Mouse (Mus musculus) stomach, postnatal 0 days (tissue): ENCODE measurements at regions not wholly inside any gene's neighbourhood (a gene's known extent, or its start where the extent isn't known, plus 50 kb on each side); places are given as distances from the start of the nearest gene placed in this dataset.

Source experiments
- ATAC-seq: fragments of 200-750 bp; cut with Nextera tagmentation; 2 replicates; pipeline ENCODE4 v1.8.0; 2017; ENCODE audit not compliant: low FRiP score, low TSS enrichment
- DNase-seq: peaks from one replicate; pipeline ENCODE4 v3.0.0-alpha.2; 2016; ENCODE audit warnings: low spot score
- H3K27ac ChIP-seq: fragments of 300-500 bp; sonication (generic); replicated peaks from 2 replicates; pipeline ENCODE4 v1.5.1; 2014; ENCODE audit warnings: mild to moderate bottlenecking, control low read depth
- H3K27me3 ChIP-seq: fragments of 300-500 bp; sonication (generic); 2 replicates; pipeline ENCODE4 v1.6.1; 2014; ENCODE audit warnings: low read length; ENCODE audit not compliant: control insufficient read depth, insufficient read depth
- H3K36me3 ChIP-seq: fragments of 300-500 bp; sonication (generic); 2 replicates; pipeline ENCODE4 v1.6.1; 2014; ENCODE audit warnings: low read length, mixed read lengths; ENCODE audit not compliant: control insufficient read depth, insufficient read depth
- H3K4me1 ChIP-seq: fragments of 300-500 bp; sonication (generic); replicated peaks from 2 replicates; pipeline ENCODE4 v1.6.1; 2014; ENCODE audit warnings: antibody characterized with exemption; ENCODE audit not compliant: control insufficient read depth, insufficient read depth
- H3K4me2 ChIP-seq: fragments of 300-500 bp; sonication (generic); replicated peaks from 2 replicates; pipeline ENCODE4 v1.6.1; 2014; ENCODE audit warnings: low read depth, mild to moderate bottlenecking, control low read depth, moderate library complexity
- H3K4me3 ChIP-seq: fragments of 300-500 bp; sonication (generic); 2 replicates; pipeline ENCODE4 v1.5.1; 2014; ENCODE audit warnings: low read depth, low read length, control low read depth
- H3K9ac ChIP-seq: fragments of 300-500 bp; sonication (generic); 2 replicates; pipeline ENCODE4 v1.6.1; 2014; ENCODE audit warnings: mild to moderate bottlenecking, low read length, control low read depth, mixed read lengths
- H3K9me3 ChIP-seq: fragments of 300-500 bp; sonication (generic); 2 replicates; pipeline ENCODE4 v1.6.1; 2016; ENCODE audit warnings: low read length; ENCODE audit not compliant: control insufficient read depth
- CTCF ChIP-seq: IDR thresholded peaks from 2 replicates; pipeline ENCODE4 v1.5.1; 2016; ENCODE audit warnings: antibody characterized with exemption, low read depth, mild to moderate bottlenecking, moderate library complexity
- EP300 ChIP-seq: optimal IDR thresholded peaks from 2 replicates; pipeline ENCODE3; 2016; ENCODE audit warnings: antibody characterized with exemption
- WGBS: fragments of 180-500 bp; shearing (Covaris S2); extraction: QIAGEN DNeasy Blood & Tissue Kit; methylation state at CpG from one replicate; pipeline ENCODE4 v1.1.7; 2014; 5-methylcytosine and 5-hydroxymethylcytosine counted together

DNA sequence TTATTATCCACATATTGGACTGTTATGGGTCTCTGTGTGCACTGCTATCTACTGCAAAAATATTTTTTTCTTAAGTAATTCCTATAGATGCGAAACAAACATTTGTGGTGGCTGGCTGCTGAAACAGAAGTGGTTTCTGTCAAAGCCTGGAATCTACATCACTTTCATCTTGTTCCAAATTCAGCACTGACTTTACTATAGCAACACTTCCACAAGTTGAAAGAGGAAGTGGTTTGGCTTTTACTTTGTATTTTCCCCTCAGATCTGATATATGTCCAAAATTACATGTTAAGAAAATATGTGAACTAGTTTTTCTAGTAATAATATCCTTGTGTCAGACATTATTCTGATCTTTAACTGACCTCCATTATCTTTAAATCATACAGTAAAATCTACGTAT lies 2715.8 kb downstream of the 9330182O14Rik start:
- no peaks in the 10 kb centered on the region for H3K4me1 ChIP-seq
- no peaks in the 10 kb centered on the region for H3K27me3 ChIP-seq
- 90% methylated on average over 2 of the region's 2 CpGs for WGBS
- TF ChIP-seq CTCF: no peak
- ATAC-seq: no peak
- no peaks in the 10 kb centered on the region for H3K9me3 ChIP-seq
- no peak for DNase-seq
- no peak overlapping the region for H3K27ac ChIP-seq
- no peak overlapping the region for H3K4me2 ChIP-seq
- no peak overlapping the region for H3K9ac ChIP-seq
- H3K4me3 ChIP-seq: no peak overlapping the region
- no peaks in the 10 kb centered on the region for H3K36me3 ChIP-seq

DNA sequence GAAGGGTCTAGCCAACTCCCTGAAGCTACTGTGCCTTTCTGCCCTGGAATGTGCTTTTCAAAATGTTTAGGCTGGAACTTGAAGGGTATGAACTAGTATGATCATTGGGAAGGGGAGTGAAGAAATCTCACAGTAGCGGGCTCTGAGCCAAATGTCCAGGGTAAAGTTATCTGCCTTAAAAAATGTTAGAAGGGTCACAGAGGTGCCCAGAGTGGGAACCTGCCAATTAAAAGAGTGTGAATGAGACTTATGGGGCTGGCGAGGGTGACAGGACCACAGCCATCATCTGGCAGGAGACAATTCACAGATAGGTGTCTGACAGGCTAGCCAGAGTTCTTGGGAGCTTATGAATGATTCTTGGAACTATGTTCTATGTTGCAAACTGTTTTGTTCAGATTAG lies 2738.3 kb downstream of the 9330182O14Rik start:
- H3K9ac ChIP-seq: no peak overlapping the region
- no peaks in the 10 kb centered on the region for H3K4me1 ChIP-seq
- 74% methylated on average over 2 of the region's 2 CpGs for WGBS
- no peaks in the 10 kb centered on the region for H3K27me3 ChIP-seq
- H3K27ac ChIP-seq: no peak overlapping the region
- DNase-seq (no peak), ATAC-seq (no peak)
- TF ChIP-seq EP300 (no peak), CTCF (no peak)
- H3K36me3 ChIP-seq: no peaks in the 10 kb centered on the region
- H3K4me3 ChIP-seq: no peak overlapping the region
- H3K4me2 ChIP-seq: no peak overlapping the region
- H3K9me3 ChIP-seq: no peaks in the 10 kb centered on the region

DNA sequence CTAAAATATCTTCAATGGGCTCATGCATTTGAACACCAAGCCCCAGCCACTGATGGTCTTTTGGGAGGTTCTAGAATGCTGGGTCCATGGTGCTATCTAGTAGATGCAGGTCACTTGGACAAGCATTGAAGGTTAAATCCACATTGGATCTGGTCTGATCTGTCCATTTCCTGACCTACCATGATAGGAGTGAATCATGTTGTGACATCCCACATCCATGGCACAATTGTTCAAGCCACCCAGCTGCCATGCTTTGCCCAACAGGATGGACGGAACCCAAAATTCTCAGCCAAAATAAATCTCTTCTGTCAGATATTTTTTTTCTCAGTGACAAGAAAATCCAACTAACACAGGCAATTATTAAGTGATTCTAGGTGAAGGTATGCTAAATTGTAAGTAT lies 2760.4 kb downstream of the 9330182O14Rik start:
- WGBS: 91% methylated on average over 1 of the region's 1 CpGs
- H3K36me3 ChIP-seq: no peaks in the 10 kb centered on the region
- ATAC-seq (no peak), DNase-seq (no peak)
- H3K27me3 ChIP-seq: no peaks in the 10 kb centered on the region
- no peaks in the 10 kb centered on the region for H3K4me1 ChIP-seq
- no peak overlapping the region for H3K27ac ChIP-seq
- no peaks in the 10 kb centered on the region for H3K9me3 ChIP-seq
- no peak overlapping the region for H3K9ac ChIP-seq
- no peak overlapping the region for H3K4me2 ChIP-seq
- TF ChIP-seq EP300: no peak
- TF ChIP-seq CTCF: no peak
- H3K4me3 ChIP-seq: no peak overlapping the region

DNA sequence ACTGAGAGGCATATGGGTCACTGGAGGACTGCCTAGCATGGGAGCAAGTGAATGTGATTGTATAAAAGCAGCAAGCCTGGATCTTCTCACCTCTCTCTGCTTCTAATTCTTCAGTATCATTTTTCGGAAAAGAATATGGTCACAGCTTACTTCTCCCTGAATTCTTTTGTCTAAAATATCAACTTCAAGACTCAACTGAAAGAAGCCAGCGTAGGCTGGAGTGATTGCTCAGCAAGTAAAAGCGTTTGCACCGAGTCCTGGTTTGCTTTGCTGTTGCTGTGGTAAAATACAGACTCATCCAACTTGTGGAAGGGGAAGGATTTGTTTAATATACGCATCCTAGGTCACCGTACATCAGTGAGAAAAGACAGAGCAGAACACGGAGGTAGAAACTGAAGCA lies 2765.9 kb downstream of the 9330182O14Rik start:
- DNase-seq (no peak), ATAC-seq (no peak)
- Histone ChIP-seq H3K36me3 (no peaks in the 10 kb centered on the region), H3K9me3 (no peaks in the 10 kb centered on the region), H3K9ac (no peak overlapping the region), H3K4me1 (no peaks in the 10 kb centered on the region), H3K27me3 (no peaks in the 10 kb centered on the region), H3K27ac (no peak overlapping the region), H3K4me2 (no peak overlapping the region), H3K4me3 (no peak overlapping the region)
- WGBS: 62% methylated on average over 7 of the region's 7 CpGs
- TF ChIP-seq EP300 (no peak), CTCF (no peak)

DNA sequence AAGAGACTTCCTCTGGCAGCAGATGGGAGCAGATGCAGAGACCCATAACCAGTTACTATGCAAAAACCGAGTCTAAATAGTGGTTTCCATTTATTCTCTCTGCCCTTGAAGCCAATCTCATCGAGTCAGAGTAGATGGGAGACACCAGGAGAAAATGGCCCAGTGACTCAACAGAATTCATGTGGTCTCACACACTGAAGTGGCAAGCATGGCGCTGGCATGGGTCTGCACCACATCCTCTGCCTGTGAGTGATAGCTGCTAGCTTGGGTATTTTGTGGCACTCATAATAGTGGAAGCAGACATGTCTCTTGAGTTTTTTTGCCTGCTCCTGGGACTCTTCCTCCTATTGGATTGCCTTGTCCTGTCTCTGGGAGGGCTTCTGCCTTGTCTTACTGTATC lies 2767.6 kb downstream of the 9330182O14Rik start:
- Histone ChIP-seq H3K4me1 (no peaks in the 10 kb centered on the region), H3K4me3 (no peak overlapping the region), H3K36me3 (no peaks in the 10 kb centered on the region), H3K9ac (no peak overlapping the region), H3K27me3 (no peaks in the 10 kb centered on the region), H3K4me2 (no peak overlapping the region), H3K9me3 (no peaks in the 10 kb centered on the region), H3K27ac (no peak overlapping the region)
- TF ChIP-seq EP300: no peak
- no peak for TF ChIP-seq CTCF
- DNase-seq: no peak
- ATAC-seq: no peak
- 85% methylated on average over 3 of the region's 3 CpGs for WGBS

DNA sequence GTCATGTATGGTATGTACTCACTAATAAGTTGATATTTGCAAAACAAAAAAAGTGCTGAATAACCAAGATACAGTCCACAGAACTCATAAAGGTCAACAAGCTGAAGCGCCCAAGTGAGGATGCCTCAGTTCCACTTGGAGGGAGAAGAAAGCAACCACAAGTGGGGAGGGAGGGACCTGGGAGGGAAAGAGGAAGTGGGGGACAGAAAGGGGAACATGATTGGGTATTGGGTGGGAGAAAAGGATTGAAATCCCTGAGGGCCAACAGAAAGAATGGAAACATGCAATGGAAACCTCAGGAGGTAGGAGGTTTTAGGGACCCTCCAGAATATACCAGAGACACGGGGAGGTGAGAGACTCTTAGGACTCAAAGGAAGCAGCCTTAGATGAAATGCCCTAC lies 2777.2 kb downstream of the 9330182O14Rik start:
- no peak overlapping the region for H3K4me2 ChIP-seq
- H3K36me3 ChIP-seq: no peaks in the 10 kb centered on the region
- H3K9ac ChIP-seq: no peak overlapping the region
- no peak for TF ChIP-seq EP300
- TF ChIP-seq CTCF: no peak
- H3K27ac ChIP-seq: no peak overlapping the region
- no peaks in the 10 kb centered on the region for H3K9me3 ChIP-seq
- no peaks in the 10 kb centered on the region for H3K4me1 ChIP-seq
- no peak overlapping the region for H3K4me3 ChIP-seq
- ATAC-seq (no peak), DNase-seq (no peak)
- H3K27me3 ChIP-seq: no peaks in the 10 kb centered on the region
- 94% methylated on average over 2 of the region's 2 CpGs for WGBS
